Mouse (Mus musculus): ENCODE results near the gene Pou3f3. TPM values are rescaled to one million over a fixed set of nuclear protein-coding genes. Genes with fewer than 3 reads are reported as not detected.

Gene Pou3f3
- polyA plus RNA-seq, 1 experiment from 2014 or later: 8.8 TPM

GRCm38 (mm10) chr1:42727161-42727560 is 31.6 kb downstream of the Pou3f3 start:
- no peaks in the 10 kb centered on the region for H3K36me3 ChIP-seq (ENCODE audit: control insufficient read depth, insufficient read depth, low read length)
- H3K27ac ChIP-seq (ENCODE audit: low read depth, low read length): no peak overlapping the region
- WGBS: 78% methylated on average over 5 of the region's 5 CpGs
- no peaks in the 10 kb centered on the region; the same call in 1 of the 2 replicates for H3K27me3 ChIP-seq (ENCODE audit: control insufficient read depth, insufficient read depth, low read length)
- no peak overlapping the region for H3K9ac ChIP-seq (ENCODE audit: low read depth, low read length)
- H3K9me3 ChIP-seq (ENCODE audit: control insufficient read depth, low read length): no peaks in the 10 kb centered on the region
- no peak overlapping the region for H3K4me3 ChIP-seq (ENCODE audit: low read length)
- no peak overlapping the region for H3K4me2 ChIP-seq (replicated peaks; ENCODE audit: low read depth, low read length)
- ATAC-seq (ENCODE audit: low FRiP score, low TSS enrichment): no peak
- H3K4me1 ChIP-seq (ENCODE audit: control insufficient read depth, insufficient read depth, low read length): no peaks in the 10 kb centered on the region

GRCm38 (mm10) chr1:42727676-42728075 is 32.1 kb downstream of the Pou3f3 start:
- Histone ChIP-seq H3K4me1 (ENCODE audit: control insufficient read depth, insufficient read depth, low read length) (no peaks in the 10 kb centered on the region), H3K9ac (ENCODE audit: low read depth, low read length) (no peak overlapping the region)
- no peak for ATAC-seq (ENCODE audit: low FRiP score, low TSS enrichment)

GRCm38 (mm10) chr1:42741383-42742241 is 46.0 kb downstream of the Pou3f3 start:
- H3K9ac ChIP-seq (ENCODE audit: low read depth, low read length): no peak overlapping the region
- H3K36me3 ChIP-seq (ENCODE audit: control insufficient read depth, insufficient read depth, low read length): no peaks in the 10 kb centered on the region
- H3K27ac ChIP-seq (ENCODE audit: low read depth, low read length): no peak overlapping the region; the same call in 1 of the 2 replicates
- H3K4me3 ChIP-seq (ENCODE audit: low read length): no peak overlapping the region
- ATAC-seq (ENCODE audit: low FRiP score, low TSS enrichment): peak; percentile 90
- no peaks in the 10 kb centered on the region for H3K9me3 ChIP-seq (ENCODE audit: control insufficient read depth, low read length)
- H3K4me1 ChIP-seq (ENCODE audit: control insufficient read depth, insufficient read depth, low read length): peaks cover 8% of the 10 kb centered on the region; the same call in 1 of the 2 replicates
- no peak overlapping the region for H3K4me2 ChIP-seq (replicated peaks; ENCODE audit: low read depth, low read length)
- H3K27me3 ChIP-seq (ENCODE audit: control insufficient read depth, insufficient read depth, low read length): no peaks in the 10 kb centered on the region
- WGBS: 30% methylated on average over 16 of the region's 16 CpGs

More at GRCm38 (mm10) chr1:42727676-42728075, 32.1 kb downstream of the Pou3f3 start:
- no peaks in the 10 kb centered on the region; the same call in 1 of the 2 replicates for H3K27me3 ChIP-seq (ENCODE audit: control insufficient read depth, insufficient read depth, low read length)
- WGBS: 65% methylated on average over 7 of the region's 7 CpGs
- H3K4me3 ChIP-seq (ENCODE audit: low read length): no peak overlapping the region
- no peak overlapping the region for H3K27ac ChIP-seq (ENCODE audit: low read depth, low read length)
- no peak overlapping the region for H3K4me2 ChIP-seq (replicated peaks; ENCODE audit: low read depth, low read length)
- H3K36me3 ChIP-seq (ENCODE audit: control insufficient read depth, insufficient read depth, low read length): no peaks in the 10 kb centered on the region
- no peaks in the 10 kb centered on the region for H3K9me3 ChIP-seq (ENCODE audit: control insufficient read depth, low read length)

GRCm38 (mm10) chr1:42742242-42742560 is 46.6 kb downstream of the Pou3f3 start:
- H3K27ac ChIP-seq (ENCODE audit: low read depth, low read length): peak overlapping the region; percentile 17; the same call in 1 of the 2 replicates
- H3K4me3 ChIP-seq (ENCODE audit: low read length): no peak overlapping the region
- H3K9me3 ChIP-seq (ENCODE audit: control insufficient read depth, low read length): no peaks in the 10 kb centered on the region
- 36% methylated on average over 4 of the region's 4 CpGs for WGBS
- H3K4me2 ChIP-seq (replicated peaks; ENCODE audit: low read depth, low read length): no peak overlapping the region
- ATAC-seq (ENCODE audit: low FRiP score, low TSS enrichment): peak; percentile 80
- no peak overlapping the region for H3K9ac ChIP-seq (ENCODE audit: low read depth, low read length)
- H3K36me3 ChIP-seq (ENCODE audit: control insufficient read depth, insufficient read depth, low read length): no peaks in the 10 kb centered on the region
- H3K4me1 ChIP-seq (ENCODE audit: control insufficient read depth, insufficient read depth, low read length): peaks cover 8% of the 10 kb centered on the region; the same call in 1 of the 2 replicates
- H3K27me3 ChIP-seq (ENCODE audit: control insufficient read depth, insufficient read depth, low read length): no peaks in the 10 kb centered on the region

- H3K27me3 ChIP-seq (ENCODE audit: control insufficient read depth, insufficient read depth, low read length): no peaks in the 10 kb centered on the region
- no peaks in the 10 kb centered on the region for H3K36me3 ChIP-seq (ENCODE audit: control insufficient read depth, insufficient read depth, low read length)
- H3K27ac ChIP-seq (ENCODE audit: low read depth, low read length): no peak overlapping the region
- H3K9ac ChIP-seq (ENCODE audit: low read depth, low read length): no peak overlapping the region
- H3K9me3 ChIP-seq (ENCODE audit: control insufficient read depth, low read length): no peaks in the 10 kb centered on the region
- H3K4me3 ChIP-seq (ENCODE audit: low read length): no peak overlapping the region
- WGBS: 82% methylated on average over 3 of the region's 3 CpGs
- ATAC-seq (ENCODE audit: low FRiP score, low TSS enrichment): no peak
- no peak overlapping the region for H3K4me2 ChIP-seq (replicated peaks; ENCODE audit: low read depth, low read length)
- peaks cover 8% of the 10 kb centered on the region; the same call in 1 of the 2 replicates for H3K4me1 ChIP-seq (ENCODE audit: control insufficient read depth, insufficient read depth, low read length)
Measured at GRCm38 (mm10) chr1:42745047-42745446, 49.5 kb downstream of the Pou3f3 start.

- Histone ChIP-seq H3K4me3 (ENCODE audit: low read length) (no peak overlapping the region), H3K4me1 (ENCODE audit: control insufficient read depth, insufficient read depth, low read length) (no peaks in the 10 kb centered on the region), H3K27me3 (ENCODE audit: control insufficient read depth, insufficient read depth, low read length) (no peaks in the 10 kb centered on the region), H3K9ac (ENCODE audit: low read depth, low read length) (no peak overlapping the region), H3K36me3 (ENCODE audit: control insufficient read depth, insufficient read depth, low read length) (no peaks in the 10 kb centered on the region), H3K27ac (ENCODE audit: low read depth, low read length) (no peak overlapping the region), H3K9me3 (ENCODE audit: control insufficient read depth, low read length) (no peaks in the 10 kb centered on the region), H3K4me2 (replicated peaks; ENCODE audit: low read depth, low read length) (no peak overlapping the region)
- WGBS: 82% methylated on average over 6 of the region's 6 CpGs
- no peak for ATAC-seq (ENCODE audit: low FRiP score, low TSS enrichment)
Measured at GRCm38 (mm10) chr1:42749536-42750292, 54.1 kb downstream of the Pou3f3 start.

Other genes with a start within 250 kb of the Pou3f3 start
- gene Mrps9, start 155.5 kb downstream of the Pou3f3 start, polyA plus RNA-seq (2014; fragmentation: Nextera tagmentation; extraction: Ambion mirVana): 62.4 and 78.8 TPM in 2 replicates